31 mouse cellular contexts compared by ENCODE assay signal in genomic region chr13:20033937-20034735, GRCm38 (mm10). TPM values are rescaled to one million over a fixed set of nuclear protein-coding genes. Genes with fewer than 3 reads are reported as not detected.
DNase-seq lines count a peak whose midpoint lies in the region; ATAC-seq and TF ChIP-seq lines count a peak whose summit lies in the region.
"Had no signal": no experiment of that assay in that cellular context is flagged by ENCODE, and none has a peak within 500 bp of the region (broad histone marks: within the 10 kb centered on the region; RNA-seq: fewer than 3 reads in every experiment).

No protein-coding gene starts in this region.

- WGBS in lung, adult 2 months, result 46% methylated on average over 11 of the region's 11 CpGs
- 40% methylated on average over 11 of the region's 11 CpGs for WGBS in lung, postnatal 0 days

- H3K4me2 ChIP-seq in lung, postnatal 0 days (replicated peaks; ENCODE audit: low read depth, low read length), result no peak overlapping the region
- H3K4me2 ChIP-seq: hindbrain, embryonic 15.5 days; intestine, embryonic 15.5 days; limb, embryonic 13.5 days; liver, embryonic 13.5 days; lung, embryonic 15.5 days; neural tube, embryonic 13.5 days; stomach, embryonic 15.5 days had no signal

- peaks cover 3% of the 10 kb centered on the region for H3K4me1 ChIP-seq in lung, adult 2 months (ENCODE audit: control insufficient read depth, insufficient read depth, low read length)
- no peaks in the 10 kb centered on the region; the same call in 1 of the 2 replicates for H3K4me1 ChIP-seq in lung, postnatal 0 days (ENCODE audit: insufficient read depth, low read depth, low read length)
- H3K4me1 ChIP-seq: embryonic facial prominence, embryonic 10.5 days; forebrain, embryonic 10.5 days; hindbrain, embryonic 15.5 days; intestine, embryonic 15.5 days; limb, embryonic 13.5 days; liver, embryonic 13.5 days; neural tube, embryonic 13.5 days; stomach, embryonic 15.5 days had no signal

- peak; percentile 84 for ATAC-seq in frontal cortex, adult (ENCODE audit: low TSS enrichment)
- peak; percentile 61 for ATAC-seq in lung, postnatal 0 days
- ATAC-seq: forebrain, embryonic 16.5 days; intestine, embryonic 15.5 days; midbrain, embryonic 16.5 days; Patski had no signal

- no peaks in the 10 kb centered on the region for H3K36me3 ChIP-seq in lung, postnatal 0 days (ENCODE audit: insufficient read depth, low read length)
- H3K36me3 ChIP-seq: embryonic facial prominence, embryonic 10.5 days; forebrain, embryonic 10.5 days; G1E; hindbrain, embryonic 15.5 days; intestine, embryonic 15.5 days; limb, embryonic 13.5 days; liver, embryonic 13.5 days; lung, embryonic 15.5 days; neural tube, embryonic 13.5 days; stomach, embryonic 15.5 days had no signal

- no peak for DNase-seq in frontal cortex, postnatal 10 days (ENCODE audit: low spot score in 2 of 2)
- peak; percentile 8 for DNase-seq in lung, adult 2 months
- no peak for DNase-seq in lung, postnatal 4 days
- peak; percentile 86 for DNase-seq in lung, postnatal 0 days (ENCODE audit: low spot score)
- DNase-seq in telencephalon, adult 2 months (ENCODE audit: low read depth, low spot score), result peak; percentile 24
- no peak for DNase-seq in layer of hippocampus, postnatal 25 days (ENCODE audit: extremely low spot score in 1 of 2, low spot score in 1 of 2)
- no peak for DNase-seq in ovary, postnatal 36 days (ENCODE audit: low spot score)
- DNase-seq: adrenal gland, adult 8-10 months; cerebellum, adult 11 months; cerebellum, postnatal 10 days; kidney, adult 8-10 months; kidney, postnatal 14 days; liver, embryonic 13.5 days; right cerebral cortex, postnatal 4 days; thymus, adult 18-20 months; thymus, postnatal 36 days had no signal

- H3K27me3 ChIP-seq in lung, postnatal 0 days (replicated peaks; ENCODE audit: insufficient read depth, low read length), result no peaks in the 10 kb centered on the region
- H3K27me3 ChIP-seq: hindbrain, embryonic 15.5 days; intestine, embryonic 15.5 days; limb, embryonic 13.5 days; liver, embryonic 13.5 days; lung, embryonic 15.5 days; neural tube, embryonic 13.5 days; Patski; stomach, embryonic 15.5 days had no signal

- TF ChIP-seq CTCF in lung, adult 2 months (IDR thresholded peaks at IDR 0.05; ENCODE audit: insufficient read depth, low read length), result no peak
- TF ChIP-seq CTCF in lung, postnatal 0 days (IDR thresholded peaks at IDR 0.05), result no peak

- H3K27ac ChIP-seq in lung, postnatal 0 days (ENCODE audit: low read length), result peak overlapping the region; percentile 44; the same call in 1 of the 2 replicates
- H3K27ac ChIP-seq: embryonic facial prominence, embryonic 10.5 days; forebrain, embryonic 10.5 days; hindbrain, embryonic 15.5 days; intestine, embryonic 15.5 days; layer of hippocampus, adult 2 months; limb, embryonic 13.5 days; liver, embryonic 13.5 days; lung, embryonic 15.5 days; neural tube, embryonic 13.5 days; stomach, embryonic 15.5 days had no signal

- no peak for TF ChIP-seq POLR2A in lung, adult 2 months (IDR thresholded peaks at IDR 0.05; ENCODE audit: borderline replicate concordance, extremely low read depth, low read depth, low read length)

- H3K9ac ChIP-seq in lung, postnatal 0 days (replicated peaks; ENCODE audit: low read depth), result no peak overlapping the region
- H3K9ac ChIP-seq: hindbrain, embryonic 15.5 days; intestine, embryonic 15.5 days; limb, embryonic 13.5 days; liver, embryonic 13.5 days; lung, embryonic 15.5 days; neural tube, embryonic 13.5 days; stomach, embryonic 15.5 days had no signal

- no peak overlapping the region for H3K4me3 ChIP-seq in lung, adult 2 months (replicated peaks; ENCODE audit: extremely low read depth, low read depth, low read length)
- no peak overlapping the region for H3K4me3 ChIP-seq in lung, postnatal 0 days (ENCODE audit: low read depth, low read length)
- H3K4me3 ChIP-seq: embryonic facial prominence, embryonic 10.5 days; forebrain, embryonic 10.5 days; hindbrain, embryonic 15.5 days; intestine, embryonic 15.5 days; layer of hippocampus, adult 2 months; limb, embryonic 13.5 days; liver, embryonic 13.5 days; lung, embryonic 15.5 days; myocyte; neural tube, embryonic 13.5 days; stomach, embryonic 15.5 days had no signal

- H3K9me3 ChIP-seq in lung, postnatal 0 days (ENCODE audit: low read length), result no peaks in the 10 kb centered on the region
- H3K9me3 ChIP-seq: embryonic facial prominence, embryonic 10.5 days; forebrain, embryonic 10.5 days; G1E; hindbrain, embryonic 15.5 days; intestine, embryonic 15.5 days; limb, embryonic 13.5 days; liver, embryonic 13.5 days; lung, embryonic 15.5 days; neural tube, embryonic 13.5 days; stomach, embryonic 15.5 days had no signal

- peak; percentile 98 for TF ChIP-seq EP300 in lung, postnatal 0 days (IDR thresholded peaks at IDR 0.05)

RNA-seq across cellular contexts. Expression of gene Elmo1, which starts 56.3 kb away (rescaled TPM):
- 24.2 and 28.3 TPM in 2 replicates for polyA plus RNA-seq in lung, adult 2 months (2012; rRNA removed)
- 20.8 and 21.9 TPM in 2 replicates for polyA plus RNA-seq in lung, postnatal 0 days (2015; fragmentation: Nextera tagmentation; extraction: Ambion mirVana)
- 10 to 100 TPM; 28.1 to 30.9 TPM for total RNA-seq in layer of hippocampus, postnatal 25 days (2021)
- polyA plus RNA-seq: G1E had no signal

Comparison
In these comparisons a context has a peak if more than half of its experiments do, and no peak if none do; other contexts are left out.
1. DNase-seq: peak in lung, adult 2 months (single experiment), lung, postnatal 0 days (single experiment) and telencephalon, adult 2 months (single experiment); none in frontal cortex, postnatal 10 days (0 of 2), lung, postnatal 4 days (0 of 2), layer of hippocampus, postnatal 25 days (0 of 2) and ovary, postnatal 36 days (single experiment).